Mouse (Mus musculus) midbrain, embryonic 13.5 days (tissue): ENCODE measurements at regions not wholly inside any gene's neighbourhood (a gene's known extent, or its start where the extent isn't known, plus 50 kb on each side); places are given as distances from the start of the nearest gene placed in this dataset.

Experiments used
- ATAC-seq: fragments of 200-750 bp; cut with Nextera tagmentation; 2 replicates; pipeline ENCODE4 v1.8.0; 2017; ENCODE audit warnings: mild to moderate bottlenecking, moderate TSS enrichment, moderate library complexity
- H3K27ac ChIP-seq: fragments of 300-500 bp; sonication (generic); 2 replicates; pipeline ENCODE4 v1.5.1; 2015; ENCODE audit warnings: inconsistent platforms, mild to moderate bottlenecking, moderate library complexity
- H3K27me3 ChIP-seq: fragments of 300-500 bp; sonication (generic); 2 replicates; pipeline ENCODE4 v1.6.1; 2015; ENCODE audit warnings: mild to moderate bottlenecking, inconsistent platforms
- H3K36me3 ChIP-seq: fragments of 300-500 bp; sonication (generic); 2 replicates; pipeline ENCODE4 v1.6.1; 2015; ENCODE audit warnings: mild to moderate bottlenecking, inconsistent platforms
- H3K4me1 ChIP-seq: fragments of 300-500 bp; sonication (generic); replicated peaks from 2 replicates; pipeline ENCODE4 v1.6.1; 2015; ENCODE audit warnings: inconsistent platforms
- H3K4me2 ChIP-seq: fragments of 300-500 bp; sonication (generic); replicated peaks from 2 replicates; pipeline ENCODE4 v1.6.1; 2015; ENCODE audit warnings: moderate library complexity, mild to moderate bottlenecking, inconsistent platforms
- H3K4me3 ChIP-seq: fragments of 300-500 bp; sonication (generic); replicated peaks from 2 replicates; pipeline ENCODE4 v1.5.1; 2015; ENCODE audit warnings: mild to moderate bottlenecking, inconsistent platforms
- H3K9ac ChIP-seq: fragments of 300-500 bp; sonication (generic); replicated peaks from 2 replicates; pipeline ENCODE4 v1.6.1; 2015; ENCODE audit warnings: mild to moderate bottlenecking, inconsistent platforms
- H3K9me3 ChIP-seq: fragments of 300-500 bp; sonication (generic); 2 replicates; pipeline ENCODE4 v1.6.1; 2016; ENCODE audit warnings: mild to moderate bottlenecking, inconsistent platforms
- WGBS: fragments of 180-500 bp; shearing (Covaris S2); methylation state at CpG from one replicate; pipeline ENCODE4 v1.1.7; 2015; 5-methylcytosine and 5-hydroxymethylcytosine counted together

- WGBS, result 80% methylated on average over 6 of the region's 6 CpGs
- Histone ChIP-seq H3K36me3 (no peaks in the 10 kb centered on the region), H3K4me1 (no peaks in the 10 kb centered on the region), H3K4me2 (no peak overlapping the region), H3K4me3 (no peak overlapping the region), H3K27me3 (no peaks in the 10 kb centered on the region), H3K27ac (no peak overlapping the region), H3K9ac (no peak overlapping the region), H3K9me3 (no peaks in the 10 kb centered on the region)
- no peak for ATAC-seq
Measured at GRCm38 (mm10) chr3:39165006-39165667, 278.4 kb downstream of the Fat4 start.

GRCm38 (mm10) chr3:39182646-39183045, 295.9 kb downstream of the Fat4 start:
- WGBS, result 82% methylated on average over 3 of the region's 3 CpGs
- ATAC-seq, result no peak
- H3K36me3 ChIP-seq, result no peaks in the 10 kb centered on the region
- H3K27me3 ChIP-seq, result no peaks in the 10 kb centered on the region
- H3K9me3 ChIP-seq, result peaks cover 4% of the 10 kb centered on the region
- H3K4me2 ChIP-seq, result no peak overlapping the region
- H3K27ac ChIP-seq, result no peak overlapping the region
- no peak overlapping the region for H3K4me3 ChIP-seq
- H3K9ac ChIP-seq, result no peak overlapping the region
- H3K4me1 ChIP-seq, result no peaks in the 10 kb centered on the region

GRCm38 (mm10) chr3:39195102-39195501, 308.4 kb downstream of the Fat4 start:
- H3K27ac ChIP-seq, result no peak overlapping the region
- no peak overlapping the region for H3K4me2 ChIP-seq
- H3K9ac ChIP-seq, result no peak overlapping the region
- no peak overlapping the region for H3K4me3 ChIP-seq
- WGBS, result 64% methylated on average over 6 of the region's 6 CpGs
- H3K9me3 ChIP-seq, result no peaks in the 10 kb centered on the region
- 0 out of 2 replicates have a peak, but pooled peaks have one; percentile 17 for ATAC-seq
- no peaks in the 10 kb centered on the region; the same call in 1 of the 2 replicates for H3K4me1 ChIP-seq
- no peaks in the 10 kb centered on the region for H3K36me3 ChIP-seq
- no peaks in the 10 kb centered on the region for H3K27me3 ChIP-seq

GRCm38 (mm10) chr3:39202662-39203061, 315.9 kb downstream of the Fat4 start:
- H3K27ac ChIP-seq, result no peak overlapping the region

GRCm38 (mm10) chr3:39208651-39209050, 321.9 kb downstream of the Fat4 start:
- no peak overlapping the region for H3K9ac ChIP-seq
- no peaks in the 10 kb centered on the region for H3K9me3 ChIP-seq
- no peak for ATAC-seq
- H3K4me2 ChIP-seq, result no peak overlapping the region
- H3K4me1 ChIP-seq, result peaks cover 14% of the 10 kb centered on the region
- no peak overlapping the region for H3K4me3 ChIP-seq
- 79% methylated on average over 1 of the region's 1 CpGs for WGBS
- H3K27ac ChIP-seq, result no peak overlapping the region
- H3K27me3 ChIP-seq, result no peaks in the 10 kb centered on the region
- H3K36me3 ChIP-seq, result no peaks in the 10 kb centered on the region

More at GRCm38 (mm10) chr3:39202662-39203061, 315.9 kb downstream of the Fat4 start:
- Histone ChIP-seq H3K4me1 (no peaks in the 10 kb centered on the region), H3K4me3 (no peak overlapping the region), H3K36me3 (no peaks in the 10 kb centered on the region), H3K27me3 (no peaks in the 10 kb centered on the region), H3K9ac (no peak overlapping the region), H3K9me3 (no peaks in the 10 kb centered on the region), H3K4me2 (no peak overlapping the region)
- 41% methylated on average over 7 of the region's 7 CpGs for WGBS
- ATAC-seq, result no peak

- no peaks in the 10 kb centered on the region for H3K36me3 ChIP-seq
- no peak overlapping the region for H3K4me3 ChIP-seq
- H3K4me1 ChIP-seq, result peaks cover 14% of the 10 kb centered on the region
- peak overlapping the region; percentile 16; the same call in 1 of the 2 replicates for H3K27ac ChIP-seq
- H3K9ac ChIP-seq, result no peak overlapping the region
- peak; percentile 68 for ATAC-seq
- no peaks in the 10 kb centered on the region for H3K9me3 ChIP-seq
- no peak overlapping the region for H3K4me2 ChIP-seq
- WGBS, result 70% methylated on average over 8 of the region's 8 CpGs
- no peaks in the 10 kb centered on the region for H3K27me3 ChIP-seq
Measured at GRCm38 (mm10) chr3:39209382-39210165, 322.8 kb downstream of the Fat4 start.

GRCm38 (mm10) chr3:39211670-39212069, 324.9 kb downstream of the Fat4 start:
- Histone ChIP-seq H3K36me3 (no peaks in the 10 kb centered on the region), H3K27ac (no peak overlapping the region), H3K9me3 (no peaks in the 10 kb centered on the region), H3K4me2 (no peak overlapping the region), H3K4me1 (peaks cover 14% of the 10 kb centered on the region), H3K4me3 (no peak overlapping the region), H3K27me3 (no peaks in the 10 kb centered on the region), H3K9ac (no peak overlapping the region)
- no peak for ATAC-seq
- 74% methylated on average over 5 of the region's 5 CpGs for WGBS

- Histone ChIP-seq H3K9ac (no peak overlapping the region), H3K4me2 (peak overlapping the region; percentile 34), H3K27me3 (no peaks in the 10 kb centered on the region), H3K4me3 (no peak overlapping the region), H3K4me1 (peaks cover 13% of the 10 kb centered on the region), H3K27ac (0 out of 2 replicates have a peak overlapping the region, but pooled peaks have one; percentile 39), H3K9me3 (no peaks in the 10 kb centered on the region), H3K36me3 (no peaks in the 10 kb centered on the region)
- ATAC-seq, result peak; percentile 85
- 20% methylated on average over 10 of the region's 10 CpGs for WGBS
Measured at GRCm38 (mm10) chr3:39220011-39220706, 333.4 kb downstream of the Fat4 start.

GRCm38 (mm10) chr3:39220707-39221034, 333.9 kb downstream of the Fat4 start:
- ATAC-seq, result no peak
- Histone ChIP-seq H3K9ac (no peak overlapping the region), H3K27me3 (no peaks in the 10 kb centered on the region), H3K9me3 (no peaks in the 10 kb centered on the region), H3K4me1 (peaks cover 13% of the 10 kb centered on the region), H3K4me2 (peak overlapping the region; percentile 34; the same call in 1 of the 2 replicates), H3K36me3 (no peaks in the 10 kb centered on the region), H3K27ac (no peak overlapping the region), H3K4me3 (no peak overlapping the region)
- 29% methylated on average over 2 of the region's 2 CpGs for WGBS

- Histone ChIP-seq H3K4me2 (no peak overlapping the region), H3K4me1 (peaks cover 13% of the 10 kb centered on the region), H3K9ac (no peak overlapping the region), H3K4me3 (no peak overlapping the region), H3K9me3 (no peaks in the 10 kb centered on the region), H3K27me3 (no peaks in the 10 kb centered on the region), H3K36me3 (no peaks in the 10 kb centered on the region), H3K27ac (no peak overlapping the region)
- WGBS, result 91% methylated on average over 4 of the region's 4 CpGs
- no peak for ATAC-seq
Measured at GRCm38 (mm10) chr3:39222059-39222458, 335.3 kb downstream of the Fat4 start.

GRCm38 (mm10) chr3:39234921-39235320, 348.2 kb downstream of the Fat4 start:
- Histone ChIP-seq H3K4me3 (no peak overlapping the region), H3K4me1 (no peaks in the 10 kb centered on the region), H3K27ac (no peak overlapping the region), H3K9me3 (no peaks in the 10 kb centered on the region), H3K9ac (no peak overlapping the region), H3K4me2 (no peak overlapping the region), H3K36me3 (no peaks in the 10 kb centered on the region), H3K27me3 (no peaks in the 10 kb centered on the region)
- no peak for ATAC-seq
- WGBS, result 72% methylated on average over 2 of the region's 2 CpGs

- 86% methylated on average over 4 of the region's 4 CpGs for WGBS
- H3K27me3 ChIP-seq, result no peaks in the 10 kb centered on the region
Measured at GRCm38 (mm10) chr3:39248712-39249111, 362.0 kb downstream of the Fat4 start.

More at GRCm38 (mm10) chr3:39248712-39249111, 362.0 kb downstream of the Fat4 start:
- Histone ChIP-seq H3K36me3 (no peaks in the 10 kb centered on the region), H3K27ac (no peak overlapping the region), H3K9ac (no peak overlapping the region), H3K4me3 (no peak overlapping the region), H3K9me3 (no peaks in the 10 kb centered on the region), H3K4me1 (no peaks in the 10 kb centered on the region), H3K4me2 (no peak overlapping the region)
- no peak for ATAC-seq
